Mouse (Mus musculus): Measurements from ENCODE around the gene Errfi1.

The Errfi1 gene

GRCm38 (mm10) chr4:150853680-150854461, at the start of gene Errfi1:
TSS of gene Errfi1 (plus strand) at chr4:150853919.
- no peak for DNase-seq

- no peak for DNase-seq
Measured at GRCm38 (mm10) chr4:150804204-150804603, 49.5 kb upstream of the Errfi1 start.

- no peak for DNase-seq
Measured at GRCm38 (mm10) chr4:150807727-150808470, 45.8 kb upstream of the Errfi1 start.

- DNase-seq, result no peak
Measured at GRCm38 (mm10) chr4:150808471-150808847, 45.3 kb upstream of the Errfi1 start.

GRCm38 (mm10) chr4:150809323-150809722, 44.4 kb upstream of the Errfi1 start:
- DNase-seq, result no peak

GRCm38 (mm10) chr4:150815144-150815543, 38.6 kb upstream of the Errfi1 start:
- DNase-seq, result no peak

GRCm38 (mm10) chr4:150816414-150816951, 37.2 kb upstream of the Errfi1 start:
- DNase-seq, result no peak

- no peak for DNase-seq
Measured at GRCm38 (mm10) chr4:150819126-150819910, 34.4 kb upstream of the Errfi1 start.

- no peak for DNase-seq
Measured at GRCm38 (mm10) chr4:150821381-150821780, 32.3 kb upstream of the Errfi1 start.

- DNase-seq, result no peak
Measured at GRCm38 (mm10) chr4:150822624-150823023, 31.1 kb upstream of the Errfi1 start.

GRCm38 (mm10) chr4:150823614-150824480, 29.9 kb upstream of the Errfi1 start:
- no peak for DNase-seq

- DNase-seq, result no peak
Measured at GRCm38 (mm10) chr4:150824877-150825276, 28.8 kb upstream of the Errfi1 start.

GRCm38 (mm10) chr4:150825531-150825930, 28.2 kb upstream of the Errfi1 start:
- DNase-seq, result no peak

- DNase-seq, result no peak
Measured at GRCm38 (mm10) chr4:150831321-150831720, 22.4 kb upstream of the Errfi1 start.

GRCm38 (mm10) chr4:150831941-150832340, 21.8 kb upstream of the Errfi1 start:
- no peak for DNase-seq

- DNase-seq, result no peak
Measured at GRCm38 (mm10) chr4:150835163-150835562, 18.6 kb upstream of the Errfi1 start.

- no peak for DNase-seq
Measured at GRCm38 (mm10) chr4:150836258-150836657, 17.5 kb upstream of the Errfi1 start.

GRCm38 (mm10) chr4:150836961-150837360, 16.8 kb upstream of the Errfi1 start:
- no peak for DNase-seq

- no peak for DNase-seq
Measured at GRCm38 (mm10) chr4:150837458-150837857, 16.3 kb upstream of the Errfi1 start.

- DNase-seq, result no peak
Measured at GRCm38 (mm10) chr4:150842045-150842444, 11.7 kb upstream of the Errfi1 start.

- no peak for DNase-seq
Measured at GRCm38 (mm10) chr4:150843181-150843580, 10.5 kb upstream of the Errfi1 start.

- DNase-seq, result no peak
Measured at GRCm38 (mm10) chr4:150846316-150846715, 7.4 kb upstream of the Errfi1 start.
